Mouse (Mus musculus) heart, postnatal 0 days (tissue): ENCODE results near the gene March5. TPM values are rescaled to one million over a fixed set of nuclear protein-coding genes. Genes with fewer than 3 reads are reported as not detected.
"Not testable (repeated sequence)": the region's sequence is repeated elsewhere in the genome, so short reads cannot be mapped to it uniquely, and the experiment has no call there.

Experiments used
- ATAC-seq: fragments of 200-750 bp; cut with Nextera tagmentation; 2 replicates; pipeline ENCODE4 v1.8.0; 2017; ENCODE audit warnings: low read depth, moderate number of reproducible peaks, moderate library complexity; ENCODE audit not compliant: insufficient read depth
- DNase-seq: peaks from one replicate; pipeline ENCODE4 v3.0.0-alpha.2; 2016; ENCODE audit warnings: low spot score
- H3K27ac ChIP-seq: fragments of 300-500 bp; sonication (generic); 2 replicates; pipeline ENCODE4 v1.5.1; 2014; ENCODE audit warnings: low read depth, mild to moderate bottlenecking
- H3K27me3 ChIP-seq: fragments of 300-500 bp; sonication (generic); 2 replicates; pipeline ENCODE4 v1.6.1; 2014; ENCODE audit warnings: low read length, mixed read lengths; ENCODE audit not compliant: control insufficient read depth, insufficient read depth
- H3K36me3 ChIP-seq: fragments of 300-500 bp; sonication (generic); replicated peaks from 2 replicates; pipeline ENCODE4 v1.6.1; 2014; ENCODE audit warnings: low read length, mixed read lengths; ENCODE audit not compliant: control insufficient read depth, insufficient read depth
- H3K4me1 ChIP-seq: fragments of 300-500 bp; sonication (generic); 2 replicates; pipeline ENCODE4 v1.6.1; 2014; ENCODE audit warnings: antibody characterized with exemption; ENCODE audit not compliant: control insufficient read depth, insufficient read depth
- H3K4me2 ChIP-seq: fragments of 300-500 bp; sonication (generic); 2 replicates; pipeline ENCODE4 v1.6.1; 2014; ENCODE audit warnings: low read depth, mild to moderate bottlenecking, low read length, moderate library complexity
- H3K4me3 ChIP-seq: fragments of 300-500 bp; sonication (generic); 2 replicates; pipeline ENCODE4 v1.5.1; 2014; ENCODE audit warnings: low read depth, low read length
- H3K9ac ChIP-seq: fragments of 300-500 bp; sonication (generic); replicated peaks from 2 replicates; pipeline ENCODE4 v1.6.1; 2014; ENCODE audit warnings: low read depth, low read length, mixed read lengths
- H3K9me3 ChIP-seq: fragments of 300-500 bp; sonication (generic); replicated peaks from 2 replicates; pipeline ENCODE4 v1.6.1; 2016; ENCODE audit warnings: low read length; ENCODE audit not compliant: control insufficient read depth
- CTCF ChIP-seq: IDR thresholded peaks from 2 replicates; pipeline ENCODE4 v1.5.1; 2016; ENCODE audit warnings: antibody characterized with exemption, control low read depth, low read depth
- EP300 ChIP-seq: IDR thresholded peaks from 2 replicates; pipeline ENCODE4 v1.6.1; 2016; ENCODE audit warnings: antibody characterized with exemption, low read depth
- WGBS: fragments of 180-500 bp; shearing (Covaris S2); extraction: QIAGEN DNeasy Blood & Tissue Kit; methylation state at CpG from one replicate; pipeline ENCODE4 v1.1.7; 2014; 5-methylcytosine and 5-hydroxymethylcytosine counted together
- polyA plus RNA-seq: library from polyadenylated mRNA; unstranded; fragments of >200 nt; fragmentation: Nextera tagmentation; extraction: Ambion mirVana; gene quantifications from 2 replicates; pipeline ENCODE4 v1.2.1, GENCODE M21; 2015
- total RNA-seq: library from RNA; depleted of rRNA; stranded (reverse); fragments of >200 nt; gene quantifications from 2 replicates; pipeline ENCODE4 v1.2.3, GENCODE M21; 2014; ENCODE audit warnings: low replicate concordance

Gene March5
- total and polyA plus RNA-seq, 2 experiments from 2014 or later = 80.9 to 82.5 TPM

DNA sequence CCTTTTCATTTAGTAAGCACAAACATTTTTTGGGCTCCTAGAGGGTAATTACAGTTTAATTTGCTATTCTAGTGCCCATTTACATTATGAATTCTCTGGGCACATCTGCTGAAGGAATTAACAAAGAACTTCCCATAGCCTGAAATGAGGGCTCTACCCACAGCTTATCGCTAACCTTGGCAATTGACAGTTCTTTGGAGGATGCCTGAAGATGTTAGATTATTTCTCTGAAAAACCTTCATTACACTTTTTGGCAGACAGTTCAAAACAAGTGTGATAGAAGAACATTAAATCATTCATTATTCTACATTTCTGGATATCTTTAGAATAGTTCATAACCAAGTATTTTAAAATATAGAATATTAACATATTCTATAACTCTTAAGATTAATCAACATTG is 4.0 kb upstream of the March5 start:
- Histone ChIP-seq H3K27ac (no peak overlapping the region), H3K9ac (no peak overlapping the region), H3K36me3 (no peaks in the 10 kb centered on the region), H3K4me2 (no peak overlapping the region), H3K27me3 (no peaks in the 10 kb centered on the region), H3K4me3 (no peak overlapping the region), H3K9me3 (no peaks in the 10 kb centered on the region), H3K4me1 (0 out of 2 replicates have a peak, but pooled peaks cover 10% of the 10 kb centered on the region)
- ATAC-seq (no peak), DNase-seq (no peak)
- no peak for TF ChIP-seq EP300
- TF ChIP-seq CTCF = no peak
- 92% methylated on average over 1 of the region's 1 CpGs for WGBS

DNA sequence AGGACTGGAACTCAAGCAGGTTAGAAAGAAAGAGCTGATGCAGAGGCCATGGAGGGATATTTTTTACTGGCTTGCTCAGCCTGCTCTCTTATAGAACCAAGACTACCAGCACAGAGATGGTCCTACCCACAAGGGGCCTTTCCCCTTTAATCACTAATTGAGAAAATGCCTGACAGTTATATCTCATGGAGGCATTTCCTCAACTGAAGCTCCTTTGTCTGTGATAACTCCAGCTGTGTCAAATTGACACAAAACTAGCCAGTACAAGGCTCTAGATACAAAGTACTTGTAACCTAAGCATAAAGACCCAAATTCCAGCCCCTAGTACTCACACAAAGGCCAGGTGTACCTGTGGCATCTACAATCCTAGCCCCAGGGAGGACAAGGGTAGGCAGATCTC is 2.2 kb upstream of the March5 start:
- not testable (repeated sequence) for H3K36me3 ChIP-seq, H3K9me3 ChIP-seq, H3K4me2 ChIP-seq, ATAC-seq, DNase-seq, H3K4me3 ChIP-seq, H3K9ac ChIP-seq, H3K27me3 ChIP-seq, H3K27ac ChIP-seq
- H3K4me1 ChIP-seq = peaks cover 20% of the 10 kb centered on the region

GRCm38 (mm10) chr19:37206641-37207302 is 571 bp upstream of the March5 start:
- Histone ChIP-seq H3K4me3 (peak overlapping the region; percentile 98), H3K36me3 (peaks cover 15% of the 10 kb centered on the region), H3K9ac (peak overlapping the region; percentile 99), H3K27me3 (no peaks in the 10 kb centered on the region), H3K9me3 (no peaks in the 10 kb centered on the region), H3K4me1 (peaks cover 13% of the 10 kb centered on the region), H3K4me2 (peak overlapping the region; percentile 86), H3K27ac (peak overlapping the region; percentile 96)
- peak; percentile 42 for DNase-seq
- under 1% methylated on average over 43 of the region's 47 CpGs for WGBS
- peak; percentile 57 for ATAC-seq
- TF ChIP-seq EP300 (no peak), CTCF (no peak)

DNA sequence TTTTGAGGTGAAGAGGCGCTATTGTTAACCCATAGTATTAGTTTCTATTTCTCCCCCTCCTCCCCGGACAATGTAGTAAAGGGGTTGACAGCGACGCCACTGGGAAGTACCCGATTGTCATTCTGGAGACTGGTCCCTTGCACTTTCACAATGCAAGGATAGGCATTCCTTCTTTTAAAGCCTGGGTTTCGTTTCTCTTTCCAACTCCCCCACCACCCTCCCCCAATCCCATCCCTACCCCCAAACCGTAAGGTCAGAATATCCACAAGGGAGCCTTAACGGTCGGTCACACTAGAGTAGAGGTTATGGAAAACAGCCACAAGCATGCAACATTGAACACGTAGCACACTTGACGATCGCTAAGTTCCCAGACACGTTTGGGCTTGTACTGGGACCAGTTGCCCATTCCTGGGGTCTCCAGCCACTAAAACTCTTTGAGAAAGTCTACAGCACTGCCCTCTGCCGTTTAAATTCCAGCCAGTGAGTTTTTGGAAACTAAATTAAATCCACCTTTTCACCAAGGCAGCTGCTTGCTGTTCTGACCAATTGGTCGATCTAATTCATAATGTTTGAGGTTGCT is 923 bp downstream of the March5 start, which contains the start of gene Cpeb3:
Gene Cpeb3, minus strand, starts transcription at position 426 of the 580 bp plus-strand sequence.
- ATAC-seq (no peak), DNase-seq (peak; percentile 66)
- Histone ChIP-seq H3K4me3 (peak within 1 kb of the TSS; percentile 98), H3K36me3 (peaks cover 30% of the 10 kb centered on the region), H3K4me1 (peaks cover 13% of the 10 kb centered on the region), H3K27ac (peak within 1 kb of the TSS; percentile 96), H3K9me3 (no peaks in the 10 kb centered on the region), H3K27me3 (no peaks in the 10 kb centered on the region), H3K9ac (peak within 1 kb of the TSS; percentile 99), H3K4me2 (peak within 1 kb of the TSS; percentile 86)
- WGBS = 1% methylated on average over 15 of the region's 15 CpGs
- TF ChIP-seq CTCF (peak; percentile 36; the same call in 1 of the 2 replicates), EP300 (no peak)

GRCm38 (mm10) chr19:37208986-37209385 is 1.6 kb downstream of the March5 start:
- H3K4me3 ChIP-seq = peak overlapping the region; percentile 98

More at GRCm38 (mm10) chr19:37208986-37209385, 1.6 kb downstream of the March5 start:
- ATAC-seq = no peak
- Histone ChIP-seq H3K4me1 (peaks cover 13% of the 10 kb centered on the region), H3K9ac (peak overlapping the region; percentile 99; the same call in 1 of the 2 replicates), H3K4me2 (peak overlapping the region; percentile 86), H3K36me3 (peaks cover 30% of the 10 kb centered on the region), H3K27ac (no peak overlapping the region), H3K27me3 (no peaks in the 10 kb centered on the region), H3K9me3 (no peaks in the 10 kb centered on the region)
- TF ChIP-seq EP300 = no peak
- no peak for TF ChIP-seq CTCF
- no peak for DNase-seq
- 58% methylated on average over 7 of the region's 7 CpGs for WGBS
